Mouse (Mus musculus): ENCODE measurements around the gene Serbp1. TPM values are rescaled to one million over a fixed set of nuclear protein-coding genes. Genes with fewer than 3 reads are reported as not detected.

Serbp1 gene
- polyA plus RNA-seq, 1 experiment from 2014 or later, result 281 TPM

GRCm38 (mm10) chr6:67298742-67299141, 60.8 kb downstream of the Serbp1 start:
- no peaks in the 10 kb centered on the region for H3K4me1 ChIP-seq (replicated peaks; ENCODE audit: control insufficient read depth, insufficient read depth)
- 86% methylated on average over 5 of the region's 5 CpGs for WGBS
- H3K36me3 ChIP-seq (ENCODE audit: control insufficient read depth, insufficient read depth, low read length), result no peaks in the 10 kb centered on the region
- no peak overlapping the region for H3K27ac ChIP-seq (replicated peaks)
- ATAC-seq (ENCODE audit: low FRiP score, low TSS enrichment) (no peak), DNase-seq (ENCODE audit: low spot score) (no peak)
- no peak overlapping the region for H3K4me3 ChIP-seq (ENCODE audit: low read depth, low read length)
- H3K9ac ChIP-seq (ENCODE audit: low read length), result no peak overlapping the region
- no peaks in the 10 kb centered on the region for H3K9me3 ChIP-seq (ENCODE audit: control insufficient read depth, low read length)
- H3K27me3 ChIP-seq (ENCODE audit: control insufficient read depth, insufficient read depth, low read length), result no peaks in the 10 kb centered on the region
- H3K4me2 ChIP-seq (replicated peaks; ENCODE audit: low read depth), result no peak overlapping the region
- no peak for TF ChIP-seq CTCF (IDR thresholded peaks at IDR 0.05; ENCODE audit: low read depth)
- TF ChIP-seq EP300 (optimal IDR thresholded peaks at IDR 0.05), result no peak

DNA sequence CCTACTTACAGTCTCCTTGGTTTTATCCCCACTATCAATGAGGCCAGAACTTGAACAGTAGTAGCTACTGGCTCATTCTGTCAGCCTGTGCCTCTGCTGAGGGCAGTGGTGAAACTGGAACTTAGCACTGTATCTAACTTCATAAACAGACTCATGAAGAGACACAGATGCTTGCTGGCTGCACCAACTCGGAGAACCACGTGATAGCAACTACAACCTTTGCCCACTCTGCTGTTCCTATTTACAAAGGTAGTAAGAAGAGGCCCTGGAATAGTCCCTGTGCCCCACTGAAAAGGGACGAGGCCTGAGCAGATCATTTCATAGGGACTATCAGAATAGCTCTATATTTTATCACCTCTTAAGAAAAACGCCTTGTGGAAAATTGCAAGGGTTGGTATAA, 62.3 kb downstream of the Serbp1 start:
- no peaks in the 10 kb centered on the region for H3K4me1 ChIP-seq (replicated peaks; ENCODE audit: control insufficient read depth, insufficient read depth)
- no peaks in the 10 kb centered on the region for H3K27me3 ChIP-seq (ENCODE audit: control insufficient read depth, insufficient read depth, low read length)

DNA sequence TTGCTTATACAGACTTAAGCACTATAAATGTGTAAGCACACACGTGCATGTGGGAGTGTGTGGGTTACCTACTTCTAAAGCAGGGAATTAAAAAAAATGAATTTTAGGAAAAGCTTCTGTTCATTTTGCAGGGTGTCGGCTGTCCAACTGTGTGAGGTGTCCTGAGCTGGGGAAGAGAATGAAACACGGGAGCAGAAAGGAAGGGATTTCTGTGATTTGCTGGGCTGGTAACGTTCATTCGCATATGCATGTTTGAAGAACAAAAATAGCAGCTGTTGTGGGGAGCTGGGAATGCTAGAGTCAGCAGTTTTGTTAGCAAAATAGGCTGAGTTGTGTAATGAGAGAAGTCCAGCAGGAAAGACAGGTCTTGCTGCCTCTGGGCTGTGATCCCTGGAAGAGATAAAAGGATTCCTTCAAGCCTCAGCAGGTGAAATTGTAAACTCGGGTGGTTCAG, 62.8 kb downstream of the Serbp1 start:
- WGBS, result 22% methylated on average over 6 of the region's 6 CpGs
- peak overlapping the region; percentile 35 for H3K27ac ChIP-seq (replicated peaks)
- peak; percentile 70 for TF ChIP-seq EP300 (optimal IDR thresholded peaks at IDR 0.05)
- no peak for TF ChIP-seq CTCF (IDR thresholded peaks at IDR 0.05; ENCODE audit: low read depth)
- H3K4me3 ChIP-seq (ENCODE audit: low read depth, low read length), result no peak overlapping the region
- ATAC-seq (ENCODE audit: low FRiP score, low TSS enrichment) (no peak), DNase-seq (ENCODE audit: low spot score) (no peak)
- H3K36me3 ChIP-seq (ENCODE audit: control insufficient read depth, insufficient read depth, low read length), result no peaks in the 10 kb centered on the region
- H3K9me3 ChIP-seq (ENCODE audit: control insufficient read depth, low read length), result no peaks in the 10 kb centered on the region
- no peaks in the 10 kb centered on the region for H3K4me1 ChIP-seq (replicated peaks; ENCODE audit: control insufficient read depth, insufficient read depth)
- no peak overlapping the region for H3K4me2 ChIP-seq (replicated peaks; ENCODE audit: low read depth)
- H3K9ac ChIP-seq (ENCODE audit: low read length), result no peak overlapping the region
- H3K27me3 ChIP-seq (ENCODE audit: control insufficient read depth, insufficient read depth, low read length), result no peaks in the 10 kb centered on the region

More for the DNA sequence above, 62.3 kb downstream of the Serbp1 start:
- ATAC-seq (ENCODE audit: low FRiP score, low TSS enrichment), result no peak
- Histone ChIP-seq H3K36me3 (ENCODE audit: control insufficient read depth, insufficient read depth, low read length) (no peaks in the 10 kb centered on the region), H3K9ac (ENCODE audit: low read length) (no peak overlapping the region), H3K4me3 (ENCODE audit: low read depth, low read length) (no peak overlapping the region), H3K27ac (replicated peaks) (peak overlapping the region; percentile 67), H3K4me2 (replicated peaks; ENCODE audit: low read depth) (no peak overlapping the region), H3K9me3 (ENCODE audit: control insufficient read depth, low read length) (no peaks in the 10 kb centered on the region)
- 30% methylated on average over 4 of the region's 4 CpGs for WGBS
- TF ChIP-seq CTCF (IDR thresholded peaks at IDR 0.05; ENCODE audit: low read depth) (no peak), EP300 (optimal IDR thresholded peaks at IDR 0.05) (no peak)
- no peak for DNase-seq (ENCODE audit: low spot score)

DNA sequence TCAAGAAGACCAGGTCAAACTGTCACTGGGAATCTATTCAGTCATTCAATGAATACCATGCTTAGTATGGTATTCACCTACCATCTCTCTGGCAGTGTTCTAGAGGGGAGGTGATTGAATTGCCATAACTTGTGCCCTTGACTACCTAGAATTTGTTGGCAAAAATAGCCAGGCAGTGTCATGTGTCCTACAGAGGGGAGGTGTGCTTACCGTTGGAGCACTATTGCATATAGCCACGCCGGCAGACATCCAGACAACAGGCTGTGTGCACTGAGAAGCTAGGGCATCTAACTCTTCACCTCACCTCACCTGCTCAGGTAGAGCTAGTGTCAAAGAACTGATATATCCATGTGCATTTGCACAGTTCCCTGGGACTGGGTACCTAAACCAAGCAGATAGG, 63.3 kb downstream of the Serbp1 start:
- DNase-seq (ENCODE audit: low spot score), result no peak
- WGBS, result 77% methylated on average over 3 of the region's 3 CpGs
- ATAC-seq (ENCODE audit: low FRiP score, low TSS enrichment), result no peak

GRCm38 (mm10) chr6:67302471-67302870, 64.5 kb downstream of the Serbp1 start:
- Histone ChIP-seq H3K9ac (ENCODE audit: low read length) (no peak overlapping the region), H3K9me3 (ENCODE audit: control insufficient read depth, low read length) (no peaks in the 10 kb centered on the region), H3K4me2 (replicated peaks; ENCODE audit: low read depth) (no peak overlapping the region), H3K27me3 (ENCODE audit: control insufficient read depth, insufficient read depth, low read length) (no peaks in the 10 kb centered on the region), H3K4me3 (ENCODE audit: low read depth, low read length) (no peak overlapping the region), H3K27ac (replicated peaks) (peak overlapping the region; percentile 80), H3K36me3 (ENCODE audit: control insufficient read depth, insufficient read depth, low read length) (no peaks in the 10 kb centered on the region), H3K4me1 (replicated peaks; ENCODE audit: control insufficient read depth, insufficient read depth) (no peaks in the 10 kb centered on the region)
- no peak for TF ChIP-seq EP300 (optimal IDR thresholded peaks at IDR 0.05)
- TF ChIP-seq CTCF (IDR thresholded peaks at IDR 0.05; ENCODE audit: low read depth), result no peak
- ATAC-seq (ENCODE audit: low FRiP score, low TSS enrichment) (no peak), DNase-seq (ENCODE audit: low spot score) (no peak)
- 57% methylated on average over 4 of the region's 4 CpGs for WGBS

More for the DNA sequence above, 63.3 kb downstream of the Serbp1 start:
- H3K9me3 ChIP-seq (ENCODE audit: control insufficient read depth, low read length), result no peaks in the 10 kb centered on the region
- no peaks in the 10 kb centered on the region for H3K4me1 ChIP-seq (replicated peaks; ENCODE audit: control insufficient read depth, insufficient read depth)
- no peak overlapping the region for H3K4me3 ChIP-seq (ENCODE audit: low read depth, low read length)
- H3K27ac ChIP-seq (replicated peaks), result peak overlapping the region; percentile 35
- no peak overlapping the region for H3K9ac ChIP-seq (ENCODE audit: low read length)
- no peaks in the 10 kb centered on the region for H3K36me3 ChIP-seq (ENCODE audit: control insufficient read depth, insufficient read depth, low read length)
- H3K27me3 ChIP-seq (ENCODE audit: control insufficient read depth, insufficient read depth, low read length), result no peaks in the 10 kb centered on the region
- TF ChIP-seq EP300 (optimal IDR thresholded peaks at IDR 0.05) (no peak), CTCF (IDR thresholded peaks at IDR 0.05; ENCODE audit: low read depth) (no peak)
- no peak overlapping the region for H3K4me2 ChIP-seq (replicated peaks; ENCODE audit: low read depth)

- TF ChIP-seq CTCF (IDR thresholded peaks at IDR 0.05; ENCODE audit: low read depth) (no peak), EP300 (optimal IDR thresholded peaks at IDR 0.05) (no peak)
- H3K9me3 ChIP-seq (ENCODE audit: control insufficient read depth, low read length), result no peaks in the 10 kb centered on the region
- no peak overlapping the region for H3K9ac ChIP-seq (ENCODE audit: low read length)
- ATAC-seq (ENCODE audit: low FRiP score, low TSS enrichment) (no peak), DNase-seq (ENCODE audit: low spot score) (no peak)
- no peaks in the 10 kb centered on the region for H3K4me1 ChIP-seq (replicated peaks; ENCODE audit: control insufficient read depth, insufficient read depth)
- no peak overlapping the region for H3K4me2 ChIP-seq (replicated peaks; ENCODE audit: low read depth)
- peak overlapping the region; percentile 80 for H3K27ac ChIP-seq (replicated peaks)
- WGBS, result 62% methylated on average over 10 of the region's 10 CpGs
- H3K4me3 ChIP-seq (ENCODE audit: low read depth, low read length), result no peak overlapping the region
- no peaks in the 10 kb centered on the region for H3K27me3 ChIP-seq (ENCODE audit: control insufficient read depth, insufficient read depth, low read length)
- no peaks in the 10 kb centered on the region for H3K36me3 ChIP-seq (ENCODE audit: control insufficient read depth, insufficient read depth, low read length)
Measured at GRCm38 (mm10) chr6:67303210-67303609, 65.2 kb downstream of the Serbp1 start.
